Mouse (Mus musculus) stomach, embryonic 16.5 days (tissue): ENCODE data around the gene S100a6. TPM values are rescaled to one million over a fixed set of nuclear protein-coding genes. Genes with fewer than 3 reads are reported as not detected.

Source experiments
- ATAC-seq: fragments of 200-750 bp; cut with Nextera tagmentation; 2 replicates; pipeline ENCODE4 v1.8.0; 2017; ENCODE audit warnings: moderate number of reproducible peaks, moderate TSS enrichment; ENCODE audit not compliant: insufficient read depth, low FRiP score
- H3K27ac ChIP-seq: fragments of 300-500 bp; sonication (generic); 2 replicates; pipeline ENCODE4 v1.5.1; 2014; ENCODE audit warnings: low read length
- H3K27me3 ChIP-seq: fragments of 300-500 bp; sonication (generic); 2 replicates; pipeline ENCODE4 v1.6.1; 2014; ENCODE audit warnings: low read length, control low read depth, mixed read lengths; ENCODE audit not compliant: control insufficient read depth, insufficient read depth
- H3K36me3 ChIP-seq: fragments of 300-500 bp; sonication (generic); 2 replicates; pipeline ENCODE4 v1.6.1; 2014; ENCODE audit warnings: low read length; ENCODE audit not compliant: control insufficient read depth, insufficient read depth
- H3K4me1 ChIP-seq: fragments of 300-500 bp; sonication (generic); 2 replicates; pipeline ENCODE4 v1.6.1; 2014; ENCODE audit warnings: low read length, control low read depth, mixed read lengths; ENCODE audit not compliant: control insufficient read depth, insufficient read depth
- H3K4me2 ChIP-seq: fragments of 300-500 bp; sonication (generic); 2 replicates; pipeline ENCODE4 v1.6.1; 2014; ENCODE audit warnings: low read depth, low read length, mixed read lengths
- H3K4me3 ChIP-seq: fragments of 300-500 bp; sonication (generic); replicated peaks from 2 replicates; pipeline ENCODE4 v1.5.1; 2014; ENCODE audit warnings: mild to moderate bottlenecking, low read length
- H3K9ac ChIP-seq: fragments of 300-500 bp; sonication (generic); 2 replicates; pipeline ENCODE4 v1.6.1; 2014; ENCODE audit warnings: low read length
- H3K9me3 ChIP-seq: fragments of 300-500 bp; sonication (generic); replicated peaks from 2 replicates; pipeline ENCODE4 v1.6.1; 2016; ENCODE audit warnings: low read length, control low read depth; ENCODE audit not compliant: control insufficient read depth
- WGBS: fragments of 180-500 bp; shearing (Covaris S2); extraction: QIAGEN DNeasy Blood & Tissue Kit; methylation state at CpG from one replicate; pipeline ENCODE4 v1.1.7; 2014; 5-methylcytosine and 5-hydroxymethylcytosine counted together
- polyA plus RNA-seq: library from polyadenylated mRNA; unstranded; fragments of >200 nt; fragmentation: Nextera tagmentation; extraction: Ambion mirVana; gene quantifications from 2 replicates; pipeline ENCODE4 v1.2.1, GENCODE M21; 2015

S100a6 gene
- polyA plus RNA-seq, 1 experiment from 2014 or later, result 820 TPM

DNA sequence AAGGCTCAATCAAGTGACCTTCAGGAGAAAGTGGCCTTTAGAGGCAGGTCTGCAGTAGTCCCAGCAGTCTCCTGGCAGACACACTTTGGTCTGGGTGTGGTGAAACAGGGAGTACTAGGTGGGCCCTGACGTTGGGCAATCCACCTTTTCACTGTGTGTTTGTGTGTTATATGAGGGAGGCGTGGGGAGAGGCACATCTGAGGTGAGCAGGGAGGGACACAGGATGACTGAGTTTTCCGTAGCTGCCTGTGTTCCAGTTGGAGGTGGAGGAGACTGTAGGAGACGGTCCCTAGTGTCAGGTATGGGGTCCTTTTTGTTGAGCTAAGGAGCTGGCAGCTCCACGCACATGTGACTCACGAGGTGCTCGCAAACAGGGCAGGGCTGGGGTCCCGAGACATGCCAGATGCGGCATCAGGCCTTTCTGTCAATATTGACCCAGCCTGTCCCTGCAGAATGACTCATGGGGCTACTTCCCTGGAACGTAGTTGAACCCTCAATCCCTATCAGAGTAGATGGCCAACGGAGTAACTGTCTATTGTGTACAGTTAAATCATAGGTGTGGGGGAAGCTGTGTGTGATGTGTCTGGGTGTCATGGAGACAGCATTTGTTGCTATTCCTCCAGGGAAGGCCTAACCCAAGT is 2.0 kb downstream of the S100a6 start:
- Histone ChIP-seq H3K36me3 (no peaks in the 10 kb centered on the region), H3K4me3 (peak overlapping the region; percentile 48), H3K4me1 (peaks cover 20% of the 10 kb centered on the region), H3K27me3 (no peaks in the 10 kb centered on the region), H3K9me3 (0 out of 2 replicates have a peak, but pooled peaks cover 3% of the 10 kb centered on the region), H3K9ac (peak overlapping the region; percentile 70), H3K4me2 (peak overlapping the region; percentile 67), H3K27ac (peak overlapping the region; percentile 93)
- peak; percentile 65 for ATAC-seq
- 56% methylated on average over 11 of the region's 11 CpGs for WGBS

DNA sequence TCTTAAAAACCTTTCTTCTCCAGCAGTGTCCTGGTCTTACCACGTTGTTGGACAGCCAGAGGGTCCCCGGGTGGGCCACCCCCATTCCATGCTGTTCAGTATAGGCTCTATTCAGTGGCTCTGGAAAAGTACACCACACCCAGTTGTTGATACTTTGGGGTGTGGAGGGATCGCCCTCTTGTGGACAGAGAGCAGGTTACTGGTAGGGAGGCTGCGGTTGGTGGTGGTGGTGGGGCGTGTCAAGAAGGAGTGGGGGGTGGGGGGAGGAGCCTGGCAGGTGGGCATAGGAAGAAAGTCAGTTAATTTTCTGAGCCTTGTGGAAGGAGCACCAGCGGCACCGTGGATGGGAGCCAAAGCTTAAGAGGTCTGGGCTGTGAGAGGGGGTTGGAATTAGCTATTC is 2.7 kb downstream of the S100a6 start:
- Histone ChIP-seq H3K4me1 (peaks cover 20% of the 10 kb centered on the region), H3K27ac (peak overlapping the region; percentile 93), H3K36me3 (no peaks in the 10 kb centered on the region), H3K27me3 (no peaks in the 10 kb centered on the region), H3K4me2 (peak overlapping the region; percentile 67), H3K9me3 (0 out of 2 replicates have a peak, but pooled peaks cover 3% of the 10 kb centered on the region), H3K9ac (peak overlapping the region; percentile 51), H3K4me3 (peak overlapping the region; percentile 48)
- WGBS, result 9% methylated on average over 7 of the region's 7 CpGs
- ATAC-seq, result peak; percentile 61

- peaks cover 20% of the 10 kb centered on the region for H3K4me1 ChIP-seq
- ATAC-seq, result no peak
- H3K9me3 ChIP-seq, result 0 out of 2 replicates have a peak, but pooled peaks cover 3% of the 10 kb centered on the region
- H3K4me2 ChIP-seq, result peak overlapping the region; percentile 67
- H3K9ac ChIP-seq, result peak overlapping the region; percentile 51
- no peaks in the 10 kb centered on the region for H3K27me3 ChIP-seq
- H3K36me3 ChIP-seq, result no peaks in the 10 kb centered on the region
- WGBS, result 40% methylated on average over 1 of the region's 1 CpGs
- H3K4me3 ChIP-seq, result peak overlapping the region; percentile 48
- peak overlapping the region; percentile 46 for H3K27ac ChIP-seq
These were observed 3.2 kb downstream of the S100a6 start for GRCm38 (mm10) chr3:90615911-90616310.

GRCm38 (mm10) chr3:90617586-90617985 is 4.9 kb downstream of the S100a6 start:
- Histone ChIP-seq H3K27me3 (no peaks in the 10 kb centered on the region), H3K9me3 (0 out of 2 replicates have a peak, but pooled peaks cover 3% of the 10 kb centered on the region), H3K27ac (no peak overlapping the region), H3K4me1 (peaks cover 15% of the 10 kb centered on the region), H3K4me3 (no peak overlapping the region), H3K9ac (no peak overlapping the region), H3K36me3 (no peaks in the 10 kb centered on the region), H3K4me2 (no peak overlapping the region)
- ATAC-seq, result no peak
- WGBS, result 0% methylated on average over 1 of the region's 1 CpGs

- ATAC-seq, result no peak
- Histone ChIP-seq H3K36me3 (no peaks in the 10 kb centered on the region), H3K27me3 (no peaks in the 10 kb centered on the region), H3K9me3 (0 out of 2 replicates have a peak, but pooled peaks cover 3% of the 10 kb centered on the region), H3K4me2 (no peak overlapping the region), H3K27ac (no peak overlapping the region), H3K4me3 (no peak overlapping the region), H3K9ac (no peak overlapping the region), H3K4me1 (peaks cover 22% of the 10 kb centered on the region)
- 38% methylated on average over 7 of the region's 7 CpGs for WGBS
These were observed 8.9 kb downstream of the S100a6 start for GRCm38 (mm10) chr3:90621552-90621951.

DNA sequence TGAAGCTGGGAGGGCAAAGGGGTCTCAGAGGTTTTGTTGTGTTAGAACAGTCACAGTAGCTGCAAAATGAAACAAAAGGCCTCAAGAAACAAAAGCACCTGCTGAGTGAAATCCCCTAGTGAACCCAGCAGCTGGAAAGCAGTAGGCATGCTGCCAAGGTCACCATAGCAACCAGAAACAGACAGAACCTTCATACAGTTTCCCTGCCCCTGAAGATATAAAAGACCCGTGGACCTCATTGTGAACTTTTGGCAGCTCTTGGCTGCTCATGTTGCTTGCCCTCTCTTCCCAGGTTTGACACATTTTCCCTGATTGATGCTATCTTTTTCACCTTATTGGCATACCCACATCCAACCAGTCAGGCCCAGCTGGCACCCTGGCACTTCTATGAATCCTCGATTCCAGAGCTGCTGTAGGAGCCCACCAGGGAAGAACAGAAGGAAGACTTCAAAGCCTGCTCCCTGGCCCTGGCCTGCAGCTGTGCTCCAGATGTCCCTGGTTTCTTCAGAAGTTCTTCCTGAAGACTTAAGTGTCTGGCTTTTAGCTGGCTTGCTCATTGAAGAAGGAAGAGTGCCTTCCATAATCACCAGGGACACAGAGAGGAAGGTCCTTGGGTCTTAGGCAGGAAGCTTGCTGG is 10.9 kb downstream of the S100a6 start:
- 12% methylated on average over 2 of the region's 2 CpGs for WGBS
- Histone ChIP-seq H3K4me1 (peaks cover 22% of the 10 kb centered on the region), H3K9ac (peak overlapping the region; percentile 25; the same call in 1 of the 2 replicates), H3K27ac (peak overlapping the region; percentile 75), H3K4me3 (no peak overlapping the region), H3K9me3 (no peaks in the 10 kb centered on the region), H3K4me2 (no peak overlapping the region), H3K36me3 (no peaks in the 10 kb centered on the region), H3K27me3 (no peaks in the 10 kb centered on the region)
- peak; percentile 23; the same call in 1 of the 2 replicates for ATAC-seq

DNA sequence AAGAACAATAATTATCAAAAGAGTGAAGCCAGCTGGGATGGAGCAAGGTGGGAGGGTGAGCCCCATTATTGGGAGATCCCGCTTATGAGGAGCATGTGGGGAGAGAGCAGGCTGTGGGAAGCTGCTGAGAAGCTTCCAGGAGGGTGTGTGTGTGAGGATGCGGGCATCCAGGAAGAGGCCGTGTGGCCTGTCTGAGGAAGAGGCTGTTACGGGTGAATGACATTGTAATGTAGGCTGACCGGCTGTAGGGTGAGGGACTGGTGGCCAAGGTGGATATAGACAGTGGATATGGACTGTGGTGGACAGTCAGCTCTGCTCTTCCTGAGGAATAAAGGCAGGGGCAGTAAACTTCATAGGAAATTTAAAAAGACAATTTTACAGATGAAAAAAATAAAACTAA is 12.8 kb downstream of the S100a6 start:
- Histone ChIP-seq H3K27ac (peak overlapping the region; percentile 95), H3K27me3 (no peaks in the 10 kb centered on the region), H3K9me3 (no peaks in the 10 kb centered on the region), H3K36me3 (no peaks in the 10 kb centered on the region), H3K4me1 (peaks cover 22% of the 10 kb centered on the region), H3K4me3 (no peak overlapping the region), H3K4me2 (no peak overlapping the region), H3K9ac (no peak overlapping the region)
- 70% methylated on average over 5 of the region's 5 CpGs for WGBS
- no peak for ATAC-seq

DNA sequence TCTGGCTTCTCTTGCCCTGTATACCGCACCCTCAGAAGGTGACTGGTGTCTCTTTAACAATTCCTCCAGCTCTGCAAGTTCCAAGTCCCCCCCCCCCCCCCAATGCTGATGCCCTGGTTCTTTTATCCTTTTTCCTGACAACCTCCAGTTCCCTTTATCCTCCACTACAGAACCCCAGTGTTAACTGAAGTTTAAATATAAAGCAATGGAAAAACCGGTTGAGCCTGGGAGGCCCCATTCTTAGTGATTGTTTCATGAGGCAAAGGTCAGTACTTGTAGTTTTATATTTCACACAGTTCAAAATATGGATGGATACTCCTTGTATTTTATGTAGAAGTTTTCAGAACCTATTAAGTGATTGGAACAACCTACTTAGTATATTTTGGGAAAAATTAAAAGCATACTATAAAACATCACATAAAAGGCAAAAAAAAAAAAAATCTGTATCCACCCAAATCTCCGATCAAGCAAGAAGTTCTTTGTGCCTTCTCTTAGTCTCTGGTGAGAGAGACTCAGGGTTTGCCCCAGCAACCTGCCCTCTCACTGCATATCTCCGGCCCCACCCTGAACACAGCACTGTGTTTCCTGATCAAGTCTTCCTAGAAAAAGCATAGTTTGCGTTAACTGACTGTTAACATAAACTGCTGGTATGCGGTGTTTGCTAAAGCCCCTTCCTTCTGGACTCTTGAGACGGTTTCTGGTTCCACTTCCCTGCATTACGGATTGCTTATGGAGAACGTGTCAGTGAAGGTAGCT is 13.8 kb downstream of the S100a6 start:
- Histone ChIP-seq H3K27me3 (no peaks in the 10 kb centered on the region), H3K9ac (peak overlapping the region; percentile 23; the same call in 1 of the 2 replicates), H3K4me3 (peak overlapping the region; percentile 2; the same call in 1 of the 2 replicates), H3K9me3 (no peaks in the 10 kb centered on the region), H3K4me2 (peak overlapping the region; percentile 7; the same call in 1 of the 2 replicates), H3K27ac (peak overlapping the region; percentile 95), H3K36me3 (no peaks in the 10 kb centered on the region), H3K4me1 (peaks cover 22% of the 10 kb centered on the region)
- WGBS, result 39% methylated on average over 9 of the region's 9 CpGs
- peak; percentile 71 for ATAC-seq
